Comparison of ENCODE assay signal across 8 mouse cellular contexts in the genomic region with DNA sequence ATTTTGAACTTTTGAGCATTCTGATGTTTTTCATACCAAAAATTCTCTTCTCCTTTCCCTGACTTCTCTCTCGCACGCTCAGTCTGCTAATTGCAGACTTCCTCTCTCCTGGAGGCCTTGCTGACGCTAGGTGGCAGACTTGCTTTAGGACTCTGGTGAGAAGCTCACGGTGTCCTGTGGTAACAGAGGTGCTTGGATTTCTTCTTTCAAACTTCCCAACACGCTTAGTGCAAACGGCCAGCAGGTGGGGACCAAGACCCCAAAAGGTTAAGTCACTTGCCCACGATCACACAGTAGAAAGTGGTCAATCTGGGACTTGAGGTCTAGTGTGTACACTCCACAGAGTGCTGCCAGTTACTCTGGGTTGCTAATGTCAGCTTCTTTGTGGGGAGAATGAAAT. TPM values are rescaled to one million over a fixed set of nuclear protein-coding genes. Genes with fewer than 3 reads are reported as not detected.
DNase-seq lines count a peak whose midpoint lies in the region; ATAC-seq and TF ChIP-seq lines count a peak whose summit lies in the region.

No protein-coding gene starts in this region.

- ATAC-seq in cerebellum, adult (ENCODE audit: insufficient number of reproducible peaks, low FRiP score, low TSS enrichment) = no peak
- ATAC-seq in neutrophil, adult 5-6 weeks (ENCODE audit: extremely low read depth, insufficient number of reproducible peaks, low FRiP score, poor library complexity, severe bottlenecking) = peak; percentile 76

- H3K27ac ChIP-seq in cortical plate, adult 2 months (ENCODE audit: insufficient read depth, low read length) = no peak overlapping the region

- TF ChIP-seq POLR2A in cortical plate, adult 2 months (IDR thresholded peaks at IDR 0.05; ENCODE audit: extremely low read depth, insufficient read depth, low read length) = no peak

- no peak overlapping the region for H3K4me3 ChIP-seq in cortical plate, adult 2 months (ENCODE audit: insufficient read depth, low read length)

- TF ChIP-seq CTCF in cortical plate, adult 2 months (IDR thresholded peaks at IDR 0.05; ENCODE audit: extremely low read depth, insufficient read depth, low read length) = peak; percentile 96

- no peaks in the 10 kb centered on the region for H3K4me1 ChIP-seq in cortical plate, adult 2 months (ENCODE audit: control insufficient read depth, insufficient read depth, low read length)

- peak; percentile 39 for DNase-seq in cerebellum, adult 8-10 months
- DNase-seq in heart, adult 8-10 months (ENCODE audit: low spot score) = peak; percentile 49
- peak; percentile 73 to 82 for DNase-seq in kidney, postnatal 25 days
- peak; percentile 48 to 64 for DNase-seq in lung, adult 18-20 months
- DNase-seq in testis, postnatal 14 days (ENCODE audit: low spot score) = peak; percentile 33

RNA-seq across cellular contexts. Expression of a gene that starts 13.9 kb away (rescaled TPM):
- 12.4 and 12.5 TPM in 2 replicates for polyA plus RNA-seq in cortical plate, adult 2 months (2012; rRNA removed)
- total RNA-seq in heart, adult 8-10 months (2022) = 1 to 10 TPM; 3.4 to 5.7 (median 4.7) TPM
- total RNA-seq in neutrophil, adult 5-6 weeks (2017) = 36.5 and 36.7 TPM in 2 replicates

RNA-seq across cellular contexts. Expression of a gene that starts 32.8 kb away (rescaled TPM):
- polyA plus RNA-seq in cortical plate, adult 2 months (2012; rRNA removed) = 130 and 137 TPM in 2 replicates
- 10 to 100 TPM; 41.7 to 47.0 (median 44.6) TPM for total RNA-seq in heart, adult 8-10 months (2022)
- total RNA-seq in neutrophil, adult 5-6 weeks (2017) = 53.2 and 58.4 TPM in 2 replicates
